Mouse (Mus musculus) embryonic facial prominence, embryonic 10.5 days (tissue): ENCODE data around the gene Vat1l. TPM values are rescaled to one million over a fixed set of nuclear protein-coding genes. Genes with fewer than 3 reads are reported as not detected.
A peak's percentile ranks its signal among the peaks of the same experiment; 100 is the strongest.

Source experiments
- DNase-seq: peaks from one replicate; pipeline ENCODE4 v3.0.0-alpha.2; 2017; ENCODE audit warnings: low spot score
- H3K27ac ChIP-seq: fragments of 300-500 bp; sonication (generic); replicated peaks from 2 replicates; pipeline ENCODE4 v1.5.1; 2016; ENCODE audit warnings: mild to moderate bottlenecking
- H3K27me3 ChIP-seq: fragments of 300-500 bp; sonication (generic); replicated peaks from 2 replicates; pipeline ENCODE4 v1.6.1; 2016; ENCODE audit warnings: low read depth, mild to moderate bottlenecking; ENCODE audit not compliant: poor library complexity, severe bottlenecking
- H3K36me3 ChIP-seq: fragments of 300-500 bp; sonication (generic); replicated peaks from 2 replicates; pipeline ENCODE4 v1.6.1; 2016; ENCODE audit warnings: mild to moderate bottlenecking, moderate library complexity
- H3K4me1 ChIP-seq: fragments of 300-500 bp; sonication (generic); 2 replicates; pipeline ENCODE4 v1.6.1; 2016
- H3K4me3 ChIP-seq: fragments of 300-500 bp; sonication (generic); 2 replicates; pipeline ENCODE4 v1.5.1; 2016; ENCODE audit warnings: mild to moderate bottlenecking, moderate library complexity
- H3K9me3 ChIP-seq: fragments of 300-500 bp; sonication (generic); 2 replicates; pipeline ENCODE4 v1.6.1; 2016; ENCODE audit warnings: mild to moderate bottlenecking
- WGBS: fragments of 180-500 bp; shearing (Covaris S2); methylation state at CpG from one replicate; pipeline ENCODE4 v1.1.7; 2016; 5-methylcytosine and 5-hydroxymethylcytosine counted together
- polyA plus RNA-seq: library from polyadenylated mRNA; unstranded; fragments of >200 nt; fragmentation: Nextera tagmentation; extraction: Ambion mirVana; gene quantifications from 2 replicates; pipeline ENCODE4 v1.2.1, GENCODE M21; 2016

Gene Vat1l
- polyA plus RNA-seq = 4.4 and 5.9 TPM in 2 replicates

DNA sequence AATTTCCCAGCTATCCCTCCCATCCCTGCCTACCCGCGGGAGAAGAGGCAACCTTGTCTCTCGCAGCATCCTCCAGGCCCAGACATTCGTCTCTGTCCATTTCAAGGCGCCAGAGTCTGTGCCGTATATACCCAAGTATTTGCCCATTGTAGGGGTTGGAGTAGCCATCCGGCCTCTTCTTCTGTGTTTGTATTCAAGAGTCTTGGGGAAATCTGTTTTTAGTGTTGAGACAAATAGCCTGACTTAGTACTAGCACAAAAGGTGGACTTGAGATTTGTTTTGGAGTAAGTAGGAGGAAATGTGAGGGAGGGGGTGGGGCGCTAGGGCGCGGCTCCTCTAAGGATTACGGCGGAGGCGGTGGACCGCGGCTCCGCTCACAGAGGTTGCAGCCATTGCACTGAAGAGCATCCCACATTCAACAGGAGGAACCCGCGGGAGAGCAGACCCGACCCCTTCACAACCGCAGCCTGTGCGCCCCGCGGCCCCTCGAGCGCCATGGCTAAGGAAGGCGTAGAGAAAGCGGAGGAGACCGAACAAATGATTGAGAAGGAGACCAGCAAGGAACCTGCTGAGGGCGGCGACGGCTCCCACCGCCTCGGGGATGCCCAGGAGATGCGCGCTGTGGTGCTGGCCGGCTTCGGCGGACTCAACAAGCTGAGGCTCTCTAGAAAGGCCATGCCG, at the start of gene Vat1l:
Gene Vat1l (plus strand): TSS at position 392 of the 681 bp plus-strand sequence.
- H3K9me3 ChIP-seq = no peaks in the 10 kb centered on the region
- DNase-seq = peak; percentile 72
- peak within 1 kb of the TSS; percentile 77 for H3K4me3 ChIP-seq
- H3K4me1 ChIP-seq = peaks cover 29% of the 10 kb centered on the region
- no peaks in the 10 kb centered on the region for H3K36me3 ChIP-seq
- H3K27ac ChIP-seq = peak within 1 kb of the TSS; percentile 70
- H3K27me3 ChIP-seq = peaks cover 39% of the 10 kb centered on the region
- under 1% methylated on average over 39 of the region's 39 CpGs for WGBS

DNA sequence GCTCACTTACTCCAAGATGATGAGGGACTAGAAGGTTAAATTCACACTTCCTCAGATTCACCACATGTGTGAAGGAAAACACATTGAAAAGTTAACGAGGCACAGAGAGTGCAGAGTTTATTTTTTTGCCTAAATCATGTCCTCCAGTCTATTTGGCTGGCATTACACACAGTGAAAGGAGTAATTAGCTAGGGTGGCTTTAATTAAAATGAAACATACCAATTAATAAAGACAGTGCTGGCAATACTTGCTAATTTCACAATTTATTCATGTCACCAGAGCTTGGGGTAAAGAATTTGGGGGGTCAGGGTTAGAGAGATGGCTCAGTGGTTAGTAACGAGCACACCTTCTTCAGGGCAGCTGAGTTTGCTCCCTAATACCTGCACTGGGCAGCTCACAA, 46.8 kb upstream of the Vat1l start:
- WGBS = 70% methylated on average over 2 of the region's 2 CpGs
- Histone ChIP-seq H3K27ac (no peak overlapping the region), H3K4me1 (no peaks in the 10 kb centered on the region), H3K9me3 (no peaks in the 10 kb centered on the region), H3K4me3 (no peak overlapping the region), H3K27me3 (no peaks in the 10 kb centered on the region), H3K36me3 (no peaks in the 10 kb centered on the region)
- no peak for DNase-seq

DNA sequence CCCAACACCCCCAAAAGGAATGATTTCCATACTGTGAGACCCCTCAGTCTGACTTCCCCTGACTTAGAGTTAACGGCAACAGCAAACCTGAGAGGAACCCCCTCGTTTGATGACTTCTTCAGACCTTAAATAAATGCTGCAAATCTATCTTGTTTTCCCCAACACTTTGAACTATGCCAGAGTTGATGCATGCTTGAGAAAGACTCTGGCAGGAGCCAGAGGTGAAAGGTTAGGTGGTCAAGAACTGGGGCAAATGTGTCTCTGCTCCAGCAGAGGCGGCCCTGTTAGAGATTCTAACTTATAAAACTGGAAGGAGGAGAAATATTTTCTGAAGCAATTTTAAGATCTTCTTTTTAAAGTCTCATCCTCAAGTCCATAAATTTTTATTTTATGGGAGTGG, 45.7 kb upstream of the Vat1l start:
- DNase-seq = no peak
- 84% methylated on average over 3 of the region's 3 CpGs for WGBS
- no peaks in the 10 kb centered on the region for H3K36me3 ChIP-seq

DNA sequence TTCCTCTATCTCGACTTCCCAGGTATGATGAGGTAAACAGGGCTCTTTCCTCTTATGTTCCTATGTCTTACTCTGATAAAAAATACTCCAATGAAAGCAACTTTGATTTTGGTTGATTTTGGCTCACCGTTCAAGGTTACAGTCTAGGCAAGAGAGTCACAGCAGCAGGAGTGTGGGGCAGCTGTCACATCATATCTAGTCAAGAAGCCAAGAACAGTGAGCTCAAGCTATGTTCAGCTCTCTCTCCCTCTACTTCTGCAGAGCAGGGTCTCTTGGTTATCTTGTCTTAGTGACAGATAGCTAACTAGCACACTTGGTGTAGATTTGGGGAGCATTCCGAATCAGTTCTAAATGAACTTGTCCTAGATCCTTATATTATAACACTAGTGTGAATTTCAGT, 41.5 kb upstream of the Vat1l start:
- no peak overlapping the region for H3K4me3 ChIP-seq
- H3K27ac ChIP-seq = no peak overlapping the region
- no peaks in the 10 kb centered on the region for H3K36me3 ChIP-seq
- 89% methylated on average over 3 of the region's 3 CpGs for WGBS
- no peaks in the 10 kb centered on the region for H3K9me3 ChIP-seq
- H3K4me1 ChIP-seq = peaks cover 6% of the 10 kb centered on the region; the same call in 1 of the 2 replicates
- no peaks in the 10 kb centered on the region for H3K27me3 ChIP-seq
- no peak for DNase-seq

More for the DNA sequence above, 45.7 kb upstream of the Vat1l start:
- Histone ChIP-seq H3K27ac (no peak overlapping the region), H3K4me1 (no peaks in the 10 kb centered on the region), H3K9me3 (no peaks in the 10 kb centered on the region), H3K27me3 (no peaks in the 10 kb centered on the region), H3K4me3 (no peak overlapping the region)

DNA sequence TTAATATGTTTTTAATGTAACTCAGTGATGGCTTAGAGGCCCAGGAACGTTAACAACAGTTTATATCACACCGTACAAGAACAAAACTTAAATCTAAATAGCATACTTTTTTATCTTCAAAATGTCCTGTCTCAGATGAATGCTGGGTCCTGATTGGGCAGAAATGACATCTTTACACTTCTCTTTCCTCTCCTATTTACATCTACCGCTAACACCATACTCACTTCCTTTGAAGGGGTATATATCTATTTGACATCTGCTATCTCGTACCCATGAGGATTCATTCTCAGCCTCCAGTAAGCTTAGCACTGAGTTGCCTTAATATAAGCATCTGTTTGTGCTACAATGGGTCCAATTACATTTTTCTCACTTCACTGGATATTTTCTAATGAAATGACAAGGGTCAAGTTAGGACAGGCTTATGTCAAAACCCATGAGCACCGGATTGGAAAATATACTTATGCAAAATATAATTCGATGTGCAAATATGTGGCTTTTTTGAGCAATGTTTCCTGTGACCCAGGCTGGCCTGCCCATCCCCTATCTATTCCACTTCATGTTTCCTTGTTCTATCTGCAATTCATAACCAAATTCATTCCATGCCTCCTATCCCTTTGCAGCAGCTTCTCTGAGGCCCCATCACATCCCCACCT, 40.8 kb upstream of the Vat1l start:
- 87% methylated on average over 6 of the region's 6 CpGs for WGBS
- Histone ChIP-seq H3K9me3 (no peaks in the 10 kb centered on the region), H3K27me3 (no peaks in the 10 kb centered on the region), H3K27ac (no peak overlapping the region), H3K36me3 (no peaks in the 10 kb centered on the region), H3K4me3 (no peak overlapping the region), H3K4me1 (peaks cover 6% of the 10 kb centered on the region; the same call in 1 of the 2 replicates)
- DNase-seq = no peak

DNA sequence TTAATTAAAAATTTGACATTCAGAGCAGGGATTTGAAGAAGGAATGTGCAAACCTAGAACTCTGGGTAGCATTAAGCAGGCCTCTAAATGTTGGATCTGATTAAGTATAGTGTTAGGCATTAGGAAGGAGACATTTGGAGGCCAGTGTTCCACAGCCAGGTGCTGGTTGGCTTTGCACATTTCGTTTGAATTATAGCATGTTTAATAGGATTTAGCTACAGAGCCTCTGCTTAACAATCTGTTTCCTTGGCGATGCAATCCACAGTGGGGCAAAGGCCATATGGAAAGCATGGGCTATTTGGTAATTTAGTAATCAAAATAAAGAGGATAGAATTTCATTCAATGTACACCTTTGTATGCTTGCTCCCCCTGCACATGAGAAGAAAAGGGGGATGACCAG, 39.7 kb upstream of the Vat1l start:
- no peaks in the 10 kb centered on the region for H3K9me3 ChIP-seq
- peaks cover 6% of the 10 kb centered on the region; the same call in 1 of the 2 replicates for H3K4me1 ChIP-seq
- no peaks in the 10 kb centered on the region for H3K27me3 ChIP-seq
- H3K36me3 ChIP-seq = no peaks in the 10 kb centered on the region
- no peak overlapping the region for H3K4me3 ChIP-seq
- H3K27ac ChIP-seq = no peak overlapping the region
- 51% methylated on average over 2 of the region's 2 CpGs for whole genome bisulfite sequencing
- no peak for DNase-seq

DNA sequence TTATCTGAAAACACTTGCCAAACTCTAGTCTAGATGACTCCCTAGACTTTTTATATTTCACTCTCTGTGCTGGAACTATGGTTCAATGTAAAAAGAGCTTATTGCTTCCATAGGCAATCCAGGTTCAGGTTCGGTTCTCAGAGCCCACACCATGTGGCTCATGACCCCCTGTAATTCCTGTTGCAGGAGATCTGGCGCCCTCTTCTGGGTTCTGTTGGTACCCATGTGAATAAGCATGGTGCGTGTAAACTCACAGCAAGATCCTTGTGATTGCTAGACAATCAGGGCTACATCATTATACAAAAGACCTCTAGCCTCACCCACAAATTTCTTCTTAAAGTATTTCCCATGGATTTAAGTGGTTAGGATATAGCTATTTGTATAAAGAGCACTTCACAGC, 28.7 kb upstream of the Vat1l start:
- Histone ChIP-seq H3K27me3 (no peaks in the 10 kb centered on the region), H3K36me3 (no peaks in the 10 kb centered on the region), H3K27ac (no peak overlapping the region), H3K4me3 (no peak overlapping the region), H3K9me3 (no peaks in the 10 kb centered on the region), H3K4me1 (no peaks in the 10 kb centered on the region)
- WGBS = 70% methylated on average over 3 of the region's 3 CpGs
- no peak for DNase-seq

DNA sequence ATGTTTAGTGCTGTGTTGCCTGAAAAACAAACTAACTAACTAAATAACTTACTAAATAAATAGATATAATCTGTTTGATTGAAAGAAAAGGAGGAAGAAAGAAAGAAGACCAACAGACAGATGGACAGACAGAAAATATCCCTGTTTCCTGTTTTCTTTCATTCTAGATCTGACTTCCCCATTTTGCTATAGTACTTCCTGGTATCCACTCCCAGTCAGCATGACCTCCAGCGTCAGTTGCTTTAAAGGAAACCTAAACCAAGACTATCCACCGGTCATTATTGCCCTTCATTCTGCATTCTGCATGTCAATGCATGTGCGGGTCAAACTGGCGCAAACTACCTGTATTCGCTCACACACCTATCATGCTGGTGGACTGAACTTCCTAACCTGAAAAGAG, 12.1 kb upstream of the Vat1l start:
- H3K4me3 ChIP-seq = no peak overlapping the region
- no peaks in the 10 kb centered on the region for H3K4me1 ChIP-seq
- no peak for DNase-seq
- WGBS = 87% methylated on average over 5 of the region's 5 CpGs
- H3K36me3 ChIP-seq = no peaks in the 10 kb centered on the region
- H3K27ac ChIP-seq = no peak overlapping the region
- H3K27me3 ChIP-seq = no peaks in the 10 kb centered on the region
- H3K9me3 ChIP-seq = no peaks in the 10 kb centered on the region

DNA sequence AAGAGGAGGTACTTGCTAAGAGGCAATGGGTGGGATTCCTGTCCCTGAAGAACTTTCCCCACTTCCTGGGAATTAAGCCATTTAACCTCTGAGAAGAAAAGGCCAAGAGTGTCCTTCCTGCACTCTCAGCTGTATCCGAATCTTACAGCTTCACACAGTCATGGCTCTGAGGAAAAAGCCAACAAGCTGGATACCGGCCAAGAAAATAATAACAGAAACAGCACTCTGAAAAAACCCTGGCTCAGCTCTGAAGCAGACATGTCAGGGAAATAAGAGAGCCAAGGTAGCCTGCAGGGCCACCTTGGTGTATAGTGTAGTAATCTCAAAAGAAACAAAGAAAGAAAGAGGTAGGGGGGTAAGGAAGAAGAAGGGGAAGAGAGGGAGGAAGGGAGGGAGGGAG, 6.4 kb upstream of the Vat1l start:
- H3K4me1 ChIP-seq = no peaks in the 10 kb centered on the region
- no peaks in the 10 kb centered on the region for H3K9me3 ChIP-seq
- H3K27me3 ChIP-seq = peaks cover 10% of the 10 kb centered on the region; the same call in 1 of the 2 replicates
- DNase-seq = no peak
- no peak overlapping the region for H3K27ac ChIP-seq
- 72% methylated on average over 2 of the region's 2 CpGs for WGBS
- no peak overlapping the region for H3K4me3 ChIP-seq
- H3K36me3 ChIP-seq = no peaks in the 10 kb centered on the region

DNA sequence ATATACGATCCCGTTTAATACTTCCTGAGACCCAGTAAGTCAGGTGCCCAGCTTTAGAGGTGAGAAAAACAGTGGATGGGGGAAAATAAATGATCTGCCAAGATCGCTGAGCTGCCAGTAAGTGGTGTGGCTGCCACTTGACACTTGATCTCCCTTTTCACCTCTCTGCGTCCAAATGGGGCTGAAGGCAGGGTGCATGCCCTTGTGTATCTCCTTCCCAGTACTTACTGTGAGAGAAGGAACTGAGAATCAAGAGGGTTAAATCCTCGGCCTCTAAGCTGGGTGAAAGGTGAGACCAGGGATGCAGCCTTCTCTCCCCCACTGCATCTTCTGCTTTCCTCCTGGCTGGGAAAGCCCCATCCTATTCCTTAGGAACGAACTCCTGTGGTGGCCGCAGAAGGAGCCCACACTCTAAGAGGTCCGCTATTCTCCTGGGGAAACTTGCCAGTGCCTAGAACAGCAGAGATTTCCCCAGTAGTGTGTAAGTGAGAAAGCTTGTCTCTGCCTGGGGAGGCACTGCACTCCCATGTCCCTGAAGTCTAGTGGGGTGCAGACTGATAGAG, 1.1 kb downstream of the Vat1l start:
- H3K4me3 ChIP-seq = peak overlapping the region; percentile 77
- H3K27ac ChIP-seq = no peak overlapping the region
- H3K9me3 ChIP-seq = peaks cover 5% of the 10 kb centered on the region; the same call in 1 of the 2 replicates
- peaks cover 39% of the 10 kb centered on the region for H3K27me3 ChIP-seq
- peaks cover 2% of the 10 kb centered on the region; the same call in 1 of the 2 replicates for H3K36me3 ChIP-seq
- WGBS = 1% methylated on average over 8 of the region's 8 CpGs
- DNase-seq = peak; percentile 14
- H3K4me1 ChIP-seq = peaks cover 29% of the 10 kb centered on the region

DNA sequence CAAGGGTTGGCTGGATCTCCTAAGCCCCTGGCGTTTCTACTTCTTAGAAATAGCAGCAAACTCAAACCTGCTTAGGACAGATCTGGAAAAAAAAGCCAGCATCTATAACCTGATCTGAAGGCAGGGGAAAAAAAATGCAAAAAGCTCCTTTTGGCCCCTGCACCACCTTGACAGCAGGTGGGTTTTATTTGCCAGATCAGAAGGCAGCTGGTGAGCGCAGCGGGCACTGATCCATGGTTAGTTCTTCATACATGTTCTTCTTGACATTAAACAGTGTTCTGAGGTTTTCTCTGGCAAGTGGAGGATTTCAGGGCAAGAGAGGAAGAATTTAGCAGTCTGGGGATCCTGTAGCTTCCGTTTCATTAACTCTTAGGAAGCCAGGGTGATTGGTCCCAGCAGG, 1.6 kb downstream of the Vat1l start:
- 51% methylated on average over 4 of the region's 4 CpGs for WGBS
- Histone ChIP-seq H3K27ac (no peak overlapping the region), H3K27me3 (peaks cover 39% of the 10 kb centered on the region), H3K4me3 (peak overlapping the region; percentile 77), H3K36me3 (peaks cover 5% of the 10 kb centered on the region; the same call in 1 of the 2 replicates), H3K9me3 (peaks cover 7% of the 10 kb centered on the region; the same call in 1 of the 2 replicates), H3K4me1 (peaks cover 29% of the 10 kb centered on the region)
- no peak for DNase-seq

DNA sequence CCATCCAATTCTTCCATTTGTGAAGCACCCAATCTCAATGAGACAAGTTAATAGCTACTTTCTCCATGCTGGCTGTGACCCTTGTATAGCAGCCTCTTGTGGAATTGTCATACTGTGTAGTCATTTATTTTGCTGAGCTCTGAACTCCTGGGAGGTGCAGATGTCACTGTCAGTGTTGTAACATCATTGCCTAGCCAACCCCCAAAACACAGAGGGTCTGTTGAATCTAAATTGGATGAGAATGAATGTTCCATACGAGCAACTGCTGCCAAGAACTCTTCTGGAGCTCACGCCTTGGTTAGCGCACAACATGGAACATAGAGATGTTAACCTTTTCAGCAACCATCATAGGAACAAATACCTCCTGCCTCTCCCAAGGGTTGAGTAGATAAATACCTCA, 15.4 kb downstream of the Vat1l start:
- H3K4me1 ChIP-seq = no peaks in the 10 kb centered on the region
- no peaks in the 10 kb centered on the region for H3K36me3 ChIP-seq
- no peak for DNase-seq
- no peaks in the 10 kb centered on the region for H3K9me3 ChIP-seq
- H3K4me3 ChIP-seq = no peak overlapping the region
- no peaks in the 10 kb centered on the region for H3K27me3 ChIP-seq
- no peak overlapping the region for H3K27ac ChIP-seq
- 91% methylated on average over 3 of the region's 3 CpGs for WGBS

DNA sequence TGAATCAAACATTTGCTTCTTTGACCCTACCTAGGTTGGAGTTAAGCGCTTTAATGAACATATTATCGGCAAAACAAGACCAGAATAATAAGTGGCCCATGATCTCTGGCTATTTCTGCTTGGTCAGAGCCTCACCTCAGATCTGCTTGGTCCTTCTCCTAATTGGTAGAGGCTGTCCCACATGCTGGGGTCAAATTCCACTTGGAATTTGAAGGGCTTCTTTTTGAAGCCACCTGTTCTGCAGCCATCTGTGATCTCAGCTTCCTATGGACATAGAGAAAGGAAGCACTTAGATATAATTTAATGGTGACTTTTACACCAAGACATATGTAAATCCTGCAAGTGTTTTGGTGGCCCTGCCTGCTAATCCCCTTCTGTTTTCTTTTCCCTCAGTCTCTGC, 16.6 kb downstream of the Vat1l start:
- DNase-seq = no peak
- 81% methylated on average over 2 of the region's 2 CpGs for WGBS
- Histone ChIP-seq H3K27ac (no peak overlapping the region), H3K27me3 (no peaks in the 10 kb centered on the region), H3K36me3 (no peaks in the 10 kb centered on the region), H3K4me3 (no peak overlapping the region), H3K9me3 (no peaks in the 10 kb centered on the region), H3K4me1 (no peaks in the 10 kb centered on the region)
